Mouse (Mus musculus) liver, adult 2 months (tissue): Measurements from ENCODE around the gene 4931406P16Rik. TPM values are rescaled to one million over a fixed set of nuclear protein-coding genes. Genes with fewer than 3 reads are reported as not detected.

Experiments
- DNase-seq: peaks from one replicate; pipeline ENCODE4 v3.0.0-alpha.2; 2011; ENCODE audit warnings: low read depth, low spot score; ENCODE audit errors: extremely low read depth
- H3K27ac ChIP-seq: fragments of 200-500 bp; replicated peaks from 2 replicates; pipeline ENCODE4 v1.5.1; 2012; ENCODE audit warnings: low read depth, mild to moderate bottlenecking, control low read depth, inconsistent platforms, low read length; ENCODE audit not compliant: insufficient read depth
- H3K27me3 ChIP-seq: fragments of 200-500 bp; 2 replicates; pipeline ENCODE4 v1.6.1; 2012; ENCODE audit warnings: mild to moderate bottlenecking, moderate library complexity, low read length, inconsistent platforms; ENCODE audit not compliant: control insufficient read depth, insufficient read depth
- H3K36me3 ChIP-seq: fragments of 200-500 bp; 2 replicates; pipeline ENCODE4 v1.6.1; 2012; ENCODE audit warnings: low read length, inconsistent platforms; ENCODE audit not compliant: control insufficient read depth, insufficient read depth
- H3K4me1 ChIP-seq: fragments of 200-500 bp; 2 replicates; pipeline ENCODE4 v1.6.1; 2011; ENCODE audit warnings: low read length; ENCODE audit not compliant: control insufficient read depth, insufficient read depth
- H3K4me3 ChIP-seq: fragments of 200-500 bp; 2 replicates; pipeline ENCODE4 v1.5.1; 2011; ENCODE audit warnings: low read depth, mild to moderate bottlenecking, control low read depth, low read length, moderate library complexity; ENCODE audit not compliant: insufficient read depth
- H3K79me2 ChIP-seq: fragments of 200-500 bp; 2 replicates; pipeline ENCODE4 v1.6.1; 2012; ENCODE audit warnings: inconsistent platforms, mild to moderate bottlenecking, low read length, moderate library complexity; ENCODE audit not compliant: control insufficient read depth, insufficient read depth
- H3K9ac ChIP-seq: fragments of 200-500 bp; 2 replicates; pipeline ENCODE4 v1.6.1; 2012; ENCODE audit warnings: low read depth, mild to moderate bottlenecking, control low read depth, inconsistent platforms, low read length
- CTCF ChIP-seq: fragments of 200-500 bp; IDR thresholded peaks from 2 replicates; pipeline ENCODE4 v1.5.1; 2011; ENCODE audit warnings: low read depth, low read length, control low read depth
- POLR2A ChIP-seq: fragments of 200-500 bp; IDR thresholded peaks from 2 replicates; pipeline ENCODE4 v1.6.1; 2011; ENCODE audit warnings: low read length, control low read depth; ENCODE audit not compliant: insufficient read depth; ENCODE audit errors: extremely low read depth
- WGBS: fragments of 180-500 bp; shearing (Covaris S2); methylation state at CpG from one replicate; pipeline ENCODE4 v1.1.7; 2018; 5-methylcytosine and 5-hydroxymethylcytosine counted together
- polyA plus RNA-seq: library from polyadenylated mRNA; depleted of rRNA; stranded (reverse); fragments of >200 nt; gene quantifications from 2 replicates; pipeline ENCODE4 v1.2.3, GENCODE M21; 2012
- total RNA-seq: library from RNA; depleted of rRNA; stranded (reverse); fragments of >200 nt; gene quantifications from 2 replicates; pipeline ENCODE4 v1.2.3, GENCODE M21; 2014

4931406P16Rik gene
- total and polyA plus RNA-seq, 2 experiments = 10.1 to 11.7 TPM

GRCm38 (mm10) chr7:34230116-34230515 lies 83.2 kb downstream of the 4931406P16Rik start, which contains the start of gene Gpi1:
TSS of gene Gpi1 (minus strand) at chr7:34230336.
- peaks cover 12% of the 10 kb centered on the region; the same call in 1 of the 2 replicates for H3K79me2 ChIP-seq
- peak; percentile 48 for TF ChIP-seq CTCF
- peak; percentile 91 for TF ChIP-seq POLR2A
- H3K4me1 ChIP-seq = peaks cover 46% of the 10 kb centered on the region
- H3K36me3 ChIP-seq = no peaks in the 10 kb centered on the region
- peak within 1 kb of the TSS; percentile 78 for H3K27ac ChIP-seq
- H3K9ac ChIP-seq = peak within 1 kb of the TSS; percentile 89
- DNase-seq = peak; percentile 86
- WGBS = under 1% methylated on average over 39 of the region's 39 CpGs
- H3K27me3 ChIP-seq = no peaks in the 10 kb centered on the region
- peak within 1 kb of the TSS; percentile 90 for H3K4me3 ChIP-seq

GRCm38 (mm10) chr7:34229691-34230111 lies 83.7 kb downstream of the 4931406P16Rik start:
- H3K9ac ChIP-seq = peak overlapping the region; percentile 89
- H3K36me3 ChIP-seq = no peaks in the 10 kb centered on the region
- peaks cover 46% of the 10 kb centered on the region for H3K4me1 ChIP-seq
- H3K27ac ChIP-seq = peak overlapping the region; percentile 78
- peak overlapping the region; percentile 90 for H3K4me3 ChIP-seq
- TF ChIP-seq POLR2A = no peak
- TF ChIP-seq CTCF = no peak
- no peak for DNase-seq
- under 1% methylated on average over 19 of the region's 19 CpGs for WGBS
- H3K27me3 ChIP-seq = no peaks in the 10 kb centered on the region
- H3K79me2 ChIP-seq = peaks cover 12% of the 10 kb centered on the region; the same call in 1 of the 2 replicates

GRCm38 (mm10) chr7:34229153-34229552 lies 84.2 kb downstream of the 4931406P16Rik start:
- peaks cover 47% of the 10 kb centered on the region for H3K4me1 ChIP-seq
- H3K27me3 ChIP-seq = no peaks in the 10 kb centered on the region

GRCm38 (mm10) chr7:34228641-34229040 lies 84.7 kb downstream of the 4931406P16Rik start:
- Histone ChIP-seq H3K9ac (peak overlapping the region; percentile 53; the same call in 1 of the 2 replicates), H3K4me1 (peaks cover 47% of the 10 kb centered on the region), H3K36me3 (no peaks in the 10 kb centered on the region; the same call in 1 of the 2 replicates), H3K27me3 (no peaks in the 10 kb centered on the region), H3K4me3 (peak overlapping the region; percentile 26), H3K27ac (no peak overlapping the region; the same call in 1 of the 2 replicates), H3K79me2 (peaks cover 12% of the 10 kb centered on the region; the same call in 1 of the 2 replicates)
- whole genome bisulfite sequencing = 8% methylated on average over 7 of the region's 9 CpGs
- DNase-seq = peak; percentile 53
- TF ChIP-seq CTCF (no peak), POLR2A (no peak)

More at GRCm38 (mm10) chr7:34229153-34229552, 84.2 kb downstream of the 4931406P16Rik start:
- Histone ChIP-seq H3K27ac (no peak overlapping the region; the same call in 1 of the 2 replicates), H3K79me2 (peaks cover 12% of the 10 kb centered on the region; the same call in 1 of the 2 replicates), H3K4me3 (peak overlapping the region; percentile 90), H3K9ac (peak overlapping the region; percentile 89), H3K36me3 (no peaks in the 10 kb centered on the region; the same call in 1 of the 2 replicates)
- WGBS = 26% methylated on average over 5 of the region's 5 CpGs
- no peak for DNase-seq
- TF ChIP-seq POLR2A = no peak
- no peak for TF ChIP-seq CTCF

- Histone ChIP-seq H3K79me2 (peaks cover 12% of the 10 kb centered on the region; the same call in 1 of the 2 replicates), H3K27me3 (no peaks in the 10 kb centered on the region), H3K27ac (peak overlapping the region; percentile 27; the same call in 1 of the 2 replicates), H3K4me1 (peaks cover 37% of the 10 kb centered on the region), H3K9ac (no peak overlapping the region), H3K36me3 (peaks cover 8% of the 10 kb centered on the region), H3K4me3 (no peak overlapping the region)
- DNase-seq = peak; percentile 30
- WGBS = 77% methylated on average over 12 of the region's 12 CpGs
- TF ChIP-seq CTCF = peak; percentile 41; the same call in 1 of the 2 replicates
- TF ChIP-seq POLR2A = no peak
Observed at GRCm38 (mm10) chr7:34226846-34227245, 86.5 kb downstream of the 4931406P16Rik start.

- Histone ChIP-seq H3K4me3 (no peak overlapping the region), H3K9ac (no peak overlapping the region; the same call in 1 of the 2 replicates), H3K79me2 (peaks cover 12% of the 10 kb centered on the region; the same call in 1 of the 2 replicates), H3K4me1 (peaks cover 37% of the 10 kb centered on the region), H3K36me3 (peaks cover 13% of the 10 kb centered on the region), H3K27ac (peak overlapping the region; percentile 27; the same call in 1 of the 2 replicates), H3K27me3 (no peaks in the 10 kb centered on the region)
- TF ChIP-seq CTCF = no peak
- no peak for TF ChIP-seq POLR2A
- WGBS = 16% methylated on average over 8 of the region's 8 CpGs
- peak; percentile 88 for DNase-seq
Observed at GRCm38 (mm10) chr7:34226086-34226485, 87.3 kb downstream of the 4931406P16Rik start.
